Mouse (Mus musculus) heart, adult 2 months (tissue): Measurements from ENCODE around the gene Adamts7. TPM values are rescaled to one million over a fixed set of nuclear protein-coding genes. Genes with fewer than 3 reads are reported as not detected.

Experiments used
- DNase-seq, 2 experiments: peaks; one replicate each; pipeline ENCODE4 v3.0.0; 2021
- H3K27ac ChIP-seq: fragments of 200-600 bp; 2 replicates; pipeline ENCODE4 v1.8.1; 2022
- H3K27me3 ChIP-seq: fragments of 200-500 bp; 2 replicates; pipeline ENCODE4 v1.6.1; 2012; ENCODE audit warnings: mild to moderate bottlenecking, low read length, inconsistent platforms, mixed read lengths; ENCODE audit not compliant: control insufficient read depth, insufficient read depth
- H3K36me3 ChIP-seq: fragments of 200-500 bp; 2 replicates; pipeline ENCODE4 v1.6.1; 2012; ENCODE audit warnings: low read length, inconsistent platforms; ENCODE audit not compliant: control insufficient read depth, insufficient read depth
- H3K4me1 ChIP-seq: fragments of 200-500 bp; 2 replicates; pipeline ENCODE4 v1.6.1; 2011; ENCODE audit warnings: low read length; ENCODE audit not compliant: control insufficient read depth, insufficient read depth
- H3K4me3 ChIP-seq: fragments of 200-600 bp; 2 replicates; pipeline ENCODE4 v1.8.1; 2022
- H3K79me2 ChIP-seq: fragments of 200-500 bp; replicated peaks from 2 replicates; pipeline ENCODE4 v1.6.1; 2012; ENCODE audit warnings: mild to moderate bottlenecking, inconsistent platforms, low read length, moderate library complexity, mixed read lengths; ENCODE audit not compliant: control insufficient read depth, insufficient read depth
- H3K9ac ChIP-seq: fragments of 200-500 bp; 2 replicates; pipeline ENCODE4 v1.6.1; 2012; ENCODE audit warnings: low read depth, mild to moderate bottlenecking, control low read depth, inconsistent platforms, low read length, mixed read lengths
- CTCF ChIP-seq: fragments of 200-600 bp; IDR thresholded peaks from 2 replicates; pipeline ENCODE4 v1.8.1; 2022; ENCODE audit warnings: antibody characterized with exemption, mild to moderate bottlenecking, moderate library complexity
- EP300 ChIP-seq: fragments of 200-500 bp; IDR thresholded peaks from 2 replicates; pipeline ENCODE4 v1.6.1; 2011; ENCODE audit warnings: low read depth, low read length, control low read depth; ENCODE audit not compliant: insufficient read depth
- POLR2A ChIP-seq: fragments of 200-500 bp; IDR thresholded peaks from 2 replicates; pipeline ENCODE4 v1.6.1; 2011; ENCODE audit warnings: mild to moderate bottlenecking, low read depth, low read length, control low read depth; ENCODE audit not compliant: insufficient read depth
- WGBS: fragments of 180-500 bp; shearing (Covaris S2); methylation state at CpG from one replicate; pipeline ENCODE4 v1.1.7; 2018; 5-methylcytosine and 5-hydroxymethylcytosine counted together
- intact Hi-C: fragments of 180-260 bp; cut with DNase I; formaldehyde crosslinking; loops from one replicate; pipeline ENCODE4 v1.15.1; 2025
- polyA plus RNA-seq: library from polyadenylated mRNA; depleted of rRNA; stranded (reverse); fragments of >200 nt; gene quantifications from 2 replicates; pipeline ENCODE4 v1.2.3, GENCODE M21; 2012
- total RNA-seq, 2 experiments: library from RNA; stranded (reverse); gene quantifications; 2 replicates each; pipeline ENCODE4 v1.2.3; 2021

Adamts7 gene
- total and polyA plus RNA-seq, 3 experiments, result 11.8 to 36.3 (median 14.5) TPM

GRCm38 (mm10) chr9:90183550-90183949, 20.7 kb downstream of the Adamts7 start:
- H3K36me3 ChIP-seq, result no peaks in the 10 kb centered on the region
- no peak for TF ChIP-seq CTCF
- no peak for TF ChIP-seq POLR2A
- no peak for TF ChIP-seq EP300
- no peaks in the 10 kb centered on the region for H3K79me2 ChIP-seq
- WGBS, result 65% methylated on average over 3 of the region's 3 CpGs
- H3K27me3 ChIP-seq, result no peaks in the 10 kb centered on the region
- intact Hi-C loops, result loop anchor here (2.0 kb wide), 1 partner anchor 19 kb away; no protein-coding TSS in a partner anchor
- no peak overlapping the region; the same call in 1 of the 2 replicates for H3K9ac ChIP-seq
- no peak for DNase-seq
- no peak overlapping the region for H3K4me3 ChIP-seq
- H3K4me1 ChIP-seq, result peaks cover 17% of the 10 kb centered on the region
- peak overlapping the region; percentile 54 for H3K27ac ChIP-seq

DNA sequence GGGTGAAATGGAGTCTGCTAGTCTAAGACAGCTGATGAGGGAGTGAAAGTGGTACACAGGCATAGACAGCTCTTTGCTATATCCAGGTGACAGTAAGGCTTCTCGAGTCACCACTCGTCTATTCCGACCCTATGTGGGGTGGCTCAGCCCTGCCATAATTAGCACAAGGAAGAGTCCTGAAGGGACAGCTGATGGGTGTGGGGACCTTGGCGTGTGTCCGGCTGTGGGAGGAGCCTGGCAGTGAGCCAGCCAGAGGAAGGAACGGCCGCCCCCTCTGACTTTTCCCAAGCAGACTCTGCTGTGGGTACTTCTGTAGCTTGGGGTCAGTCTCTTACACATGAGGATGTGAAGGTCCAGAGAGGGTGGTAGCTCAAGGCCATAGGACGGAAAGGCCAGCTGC, 21.2 kb downstream of the Adamts7 start:
- Histone ChIP-seq H3K36me3 (no peaks in the 10 kb centered on the region), H3K27ac (peak overlapping the region; percentile 56), H3K79me2 (no peaks in the 10 kb centered on the region), H3K9ac (peak overlapping the region; percentile 16; the same call in 1 of the 2 replicates), H3K4me3 (no peak overlapping the region), H3K27me3 (no peaks in the 10 kb centered on the region), H3K4me1 (peaks cover 17% of the 10 kb centered on the region)
- TF ChIP-seq POLR2A (no peak), CTCF (no peak), EP300 (no peak)
- intact Hi-C loops, result no loop called here
- DNase-seq, result peak; percentile 73 to 84
- 11% methylated on average over 8 of the region's 8 CpGs for WGBS

DNA sequence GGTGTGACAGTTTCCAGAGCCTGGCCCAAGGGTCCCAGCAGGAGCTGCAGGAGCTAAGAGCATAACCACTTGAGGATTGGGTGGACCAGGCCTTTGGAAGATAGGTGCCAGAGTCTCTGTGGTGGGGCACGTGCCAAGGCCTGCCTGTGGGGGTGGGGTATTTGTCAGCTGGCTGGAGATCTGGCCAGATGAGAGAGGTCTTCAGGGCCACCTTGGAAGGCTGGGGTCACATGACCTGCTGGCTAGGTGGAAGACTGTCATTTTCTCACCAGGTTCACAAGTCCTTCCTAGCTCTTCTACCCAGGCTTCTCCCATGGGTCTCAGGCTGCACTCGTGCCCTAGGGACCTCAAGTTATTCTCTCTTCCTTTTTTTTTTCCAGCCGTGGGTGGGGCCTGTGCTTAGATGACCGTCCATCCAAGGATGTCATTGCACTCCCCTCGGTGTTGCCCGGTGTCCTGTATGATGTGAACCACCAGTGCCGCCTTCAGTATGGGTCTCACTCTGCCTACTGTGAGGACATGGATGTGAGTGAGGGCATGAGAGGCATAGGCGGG, 22.6 kb downstream of the Adamts7 start:
- no peaks in the 10 kb centered on the region for H3K36me3 ChIP-seq
- H3K27ac ChIP-seq, result peak overlapping the region; percentile 56
- peaks cover 17% of the 10 kb centered on the region for H3K4me1 ChIP-seq
- DNase-seq, result no peak
- no peaks in the 10 kb centered on the region for H3K79me2 ChIP-seq
- TF ChIP-seq POLR2A (no peak), CTCF (no peak), EP300 (no peak)
- no peaks in the 10 kb centered on the region for H3K27me3 ChIP-seq
- intact Hi-C loops, result no loop called here
- 74% methylated on average over 8 of the region's 8 CpGs for WGBS
- no peak overlapping the region for H3K4me3 ChIP-seq
- H3K9ac ChIP-seq, result no peak overlapping the region

DNA sequence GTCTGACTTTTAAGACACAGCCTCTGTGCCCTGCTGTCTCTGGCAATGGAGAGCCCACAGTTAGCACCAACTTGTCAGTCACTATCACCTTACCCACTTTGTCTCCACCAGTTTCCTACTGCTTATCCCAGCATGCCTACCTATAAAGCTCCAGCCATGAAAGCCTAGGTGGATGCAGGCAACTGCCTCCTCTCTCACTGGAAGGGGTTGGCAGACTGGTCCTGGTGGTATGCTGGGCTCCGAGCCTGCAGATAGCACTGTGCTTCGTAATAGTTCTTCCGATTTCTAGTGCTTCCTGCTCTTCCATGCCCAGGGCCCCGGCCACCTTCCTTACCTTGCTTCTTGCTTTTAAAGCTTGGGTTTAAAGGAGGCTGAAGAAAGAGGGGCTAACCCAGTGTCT, 26.0 kb downstream of the Adamts7 start:
- intact Hi-C loops, result no loop called here
- Histone ChIP-seq H3K27ac (peak overlapping the region; percentile 33; the same call in 1 of the 2 replicates), H3K36me3 (no peaks in the 10 kb centered on the region), H3K4me3 (no peak overlapping the region), H3K79me2 (no peaks in the 10 kb centered on the region), H3K4me1 (peaks cover 7% of the 10 kb centered on the region), H3K27me3 (no peaks in the 10 kb centered on the region), H3K9ac (no peak overlapping the region)
- WGBS, result 51% methylated on average over 4 of the region's 4 CpGs
- no peak for DNase-seq
- TF ChIP-seq EP300 (no peak), POLR2A (no peak), CTCF (no peak)

GRCm38 (mm10) chr9:90189391-90189790, 26.5 kb downstream of the Adamts7 start:
- Histone ChIP-seq H3K27ac (no peak overlapping the region), H3K9ac (no peak overlapping the region), H3K4me3 (no peak overlapping the region), H3K79me2 (no peaks in the 10 kb centered on the region), H3K36me3 (no peaks in the 10 kb centered on the region), H3K4me1 (peaks cover 2% of the 10 kb centered on the region; the same call in 1 of the 2 replicates), H3K27me3 (no peaks in the 10 kb centered on the region)
- WGBS, result 59% methylated on average over 5 of the region's 5 CpGs
- intact Hi-C loops, result no loop called here
- DNase-seq, result peak in 1 of 2 experiments; percentile 42
- TF ChIP-seq CTCF (no peak), EP300 (no peak), POLR2A (no peak)

DNA sequence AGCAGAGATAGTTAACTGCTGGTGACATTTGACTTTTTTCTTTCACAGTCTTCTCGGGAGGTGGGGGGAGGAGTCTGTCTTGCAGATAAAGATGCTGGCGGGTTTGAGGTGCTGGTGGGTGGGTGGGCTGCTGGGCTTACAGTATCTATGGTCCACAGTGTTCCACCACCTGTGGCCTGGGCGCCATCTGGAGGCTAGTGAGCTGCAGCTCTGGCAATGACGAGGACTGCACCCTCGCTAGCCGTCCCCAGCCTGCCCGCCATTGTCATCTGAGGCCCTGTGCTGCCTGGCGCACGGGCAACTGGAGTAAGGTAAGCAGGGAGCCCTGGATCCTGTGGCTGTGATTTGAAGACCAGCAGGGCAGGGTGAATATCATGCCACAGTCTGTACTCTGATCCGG, 32.1 kb downstream of the Adamts7 start:
- Histone ChIP-seq H3K27me3 (no peaks in the 10 kb centered on the region), H3K9ac (no peak overlapping the region), H3K4me3 (no peak overlapping the region), H3K27ac (no peak overlapping the region), H3K36me3 (no peaks in the 10 kb centered on the region), H3K79me2 (no peaks in the 10 kb centered on the region), H3K4me1 (peaks cover 17% of the 10 kb centered on the region)
- no peak for DNase-seq
- intact Hi-C loops, result loop anchor here (5.0 kb wide), 2 partner anchors 68 to 83 kb away; partner anchors contain the start of gene Morf4l1
- TF ChIP-seq CTCF, result peak; percentile 42
- no peak for TF ChIP-seq POLR2A
- WGBS, result 70% methylated on average over 10 of the region's 10 CpGs
